Mouse (Mus musculus) midbrain, postnatal 0 days (tissue): ENCODE data around the gene Sh3glb2. TPM values are rescaled to one million over a fixed set of nuclear protein-coding genes. Genes with fewer than 3 reads are reported as not detected.

ENCODE experiments used
- ATAC-seq: fragments of 200-750 bp; cut with Nextera tagmentation; 2 replicates; pipeline ENCODE4 v1.8.0; 2017; ENCODE audit warnings: moderate number of reproducible peaks, mild to moderate bottlenecking, moderate TSS enrichment, moderate library complexity; ENCODE audit not compliant: low FRiP score
- DNase-seq: peaks from one replicate; pipeline ENCODE4 v3.0.0-alpha.2; 2015; ENCODE audit warnings: low spot score
- H3K27ac ChIP-seq: fragments of 300-500 bp; sonication (generic); 2 replicates; pipeline ENCODE4 v1.5.1; 2014; ENCODE audit warnings: low read depth, mild to moderate bottlenecking, low read length, mixed read lengths
- H3K27me3 ChIP-seq: fragments of 300-500 bp; sonication (generic); 2 replicates; pipeline ENCODE4 v1.6.1; 2014; ENCODE audit warnings: low read length, control low read depth, mixed read lengths; ENCODE audit not compliant: insufficient read depth
- H3K36me3 ChIP-seq: fragments of 300-500 bp; sonication (generic); 2 replicates; pipeline ENCODE4 v1.6.1; 2014; ENCODE audit warnings: low read length, control low read depth, mixed read lengths; ENCODE audit not compliant: insufficient read depth
- H3K4me1 ChIP-seq: fragments of 300-500 bp; sonication (generic); 2 replicates; pipeline ENCODE4 v1.6.1; 2014; ENCODE audit warnings: mild to moderate bottlenecking, control low read depth, antibody characterized with exemption, low read length, mixed read lengths; ENCODE audit not compliant: insufficient read depth
- H3K4me2 ChIP-seq: fragments of 300-500 bp; sonication (generic); 2 replicates; pipeline ENCODE4 v1.6.1; 2014; ENCODE audit warnings: low read depth, mild to moderate bottlenecking, low read length, mixed read lengths; ENCODE audit not compliant: poor library complexity, severe bottlenecking
- H3K4me3 ChIP-seq: fragments of 300-500 bp; sonication (generic); 2 replicates; pipeline ENCODE4 v1.5.1; 2014; ENCODE audit warnings: low read depth, mild to moderate bottlenecking, low read length, moderate library complexity
- H3K9ac ChIP-seq: fragments of 300-500 bp; sonication (generic); replicated peaks from 2 replicates; pipeline ENCODE4 v1.6.1; 2014; ENCODE audit warnings: mild to moderate bottlenecking, low read length, moderate library complexity, mixed read lengths; ENCODE audit not compliant: poor library complexity, severe bottlenecking
- H3K9me3 ChIP-seq: fragments of 300-500 bp; sonication (generic); 2 replicates; pipeline ENCODE4 v1.6.1; 2016; ENCODE audit warnings: low read length, control low read depth
- CTCF ChIP-seq: IDR thresholded peaks from 2 replicates; pipeline ENCODE4 v1.5.1; 2016; ENCODE audit warnings: antibody characterized with exemption, mild to moderate bottlenecking
- WGBS: fragments of 180-500 bp; shearing (Covaris S2); extraction: QIAGEN DNeasy Blood & Tissue Kit; methylation state at CpG from one replicate; pipeline ENCODE4 v1.1.7; 2014; 5-methylcytosine and 5-hydroxymethylcytosine counted together
- polyA plus RNA-seq: library from polyadenylated mRNA; unstranded; fragments of >200 nt; fragmentation: Nextera tagmentation; extraction: Ambion mirVana; gene quantifications from 2 replicates; pipeline ENCODE4 v1.2.1, GENCODE M21; 2015
- total RNA-seq: library from RNA; depleted of rRNA; stranded (reverse); fragments of >200 nt; gene quantifications from 2 replicates; pipeline ENCODE4 v1.2.3, GENCODE M21; 2014

Sh3glb2 gene
- total and polyA plus RNA-seq, 2 experiments from 2014 or later = 185 to 375 TPM

- no peaks in the 10 kb centered on the region for H3K27me3 ChIP-seq
- ATAC-seq (no peak), DNase-seq (no peak)
- H3K36me3 ChIP-seq = peaks cover 44% of the 10 kb centered on the region
- no peak overlapping the region for H3K4me3 ChIP-seq
- no peaks in the 10 kb centered on the region for H3K4me1 ChIP-seq
- TF ChIP-seq CTCF = no peak
- no peaks in the 10 kb centered on the region for H3K9me3 ChIP-seq
- no peak overlapping the region for H3K27ac ChIP-seq
- no peak overlapping the region for H3K9ac ChIP-seq
- H3K4me2 ChIP-seq = no peak overlapping the region
- 84% methylated on average over 5 of the region's 5 CpGs for WGBS
These were observed 25.7 kb upstream of the Sh3glb2 start for GRCm38 (mm10) chr2:30384814-30385213.

GRCm38 (mm10) chr2:30381377-30381725, 22.2 kb upstream of the Sh3glb2 start:
- Histone ChIP-seq H3K27ac (no peak overlapping the region), H3K27me3 (no peaks in the 10 kb centered on the region), H3K4me2 (no peak overlapping the region), H3K36me3 (peaks cover 66% of the 10 kb centered on the region), H3K9ac (no peak overlapping the region), H3K4me1 (no peaks in the 10 kb centered on the region), H3K9me3 (no peaks in the 10 kb centered on the region), H3K4me3 (no peak overlapping the region)
- no peak for DNase-seq
- ATAC-seq = no peak
- no peak for TF ChIP-seq CTCF
- 95% methylated on average over 4 of the region's 4 CpGs for WGBS

- Histone ChIP-seq H3K9ac (no peak overlapping the region), H3K4me1 (no peaks in the 10 kb centered on the region), H3K27me3 (no peaks in the 10 kb centered on the region), H3K36me3 (peaks cover 72% of the 10 kb centered on the region), H3K9me3 (no peaks in the 10 kb centered on the region), H3K27ac (no peak overlapping the region), H3K4me2 (no peak overlapping the region), H3K4me3 (no peak overlapping the region)
- no peak for ATAC-seq
- no peak for TF ChIP-seq CTCF
- DNase-seq = no peak
- 95% methylated on average over 10 of the region's 10 CpGs for WGBS
These were observed 21.6 kb upstream of the Sh3glb2 start for GRCm38 (mm10) chr2:30380564-30381376.

- no peak for DNase-seq
- H3K27me3 ChIP-seq = no peaks in the 10 kb centered on the region
- no peak overlapping the region for H3K9ac ChIP-seq
- H3K27ac ChIP-seq = no peak overlapping the region
- no peak for ATAC-seq
- WGBS = 90% methylated on average over 7 of the region's 7 CpGs
- no peak for TF ChIP-seq CTCF
- H3K4me1 ChIP-seq = no peaks in the 10 kb centered on the region
- peaks cover 74% of the 10 kb centered on the region for H3K36me3 ChIP-seq
- H3K4me2 ChIP-seq = no peak overlapping the region
- no peaks in the 10 kb centered on the region for H3K9me3 ChIP-seq
- no peak overlapping the region for H3K4me3 ChIP-seq
These were observed 20.2 kb upstream of the Sh3glb2 start for GRCm38 (mm10) chr2:30379307-30379706.

GRCm38 (mm10) chr2:30377721-30378120, 18.6 kb upstream of the Sh3glb2 start:
- no peaks in the 10 kb centered on the region for H3K9me3 ChIP-seq
- no peak for TF ChIP-seq CTCF
- no peak overlapping the region for H3K9ac ChIP-seq
- H3K27ac ChIP-seq = no peak overlapping the region
- no peaks in the 10 kb centered on the region for H3K4me1 ChIP-seq
- ATAC-seq (no peak), DNase-seq (no peak)
- H3K4me2 ChIP-seq = no peak overlapping the region
- H3K4me3 ChIP-seq = no peak overlapping the region
- H3K36me3 ChIP-seq = peaks cover 74% of the 10 kb centered on the region
- 93% methylated on average over 5 of the region's 5 CpGs for WGBS
- H3K27me3 ChIP-seq = no peaks in the 10 kb centered on the region

GRCm38 (mm10) chr2:30375893-30376292, 16.8 kb upstream of the Sh3glb2 start:
- H3K27ac ChIP-seq = no peak overlapping the region

More at GRCm38 (mm10) chr2:30375893-30376292, 16.8 kb upstream of the Sh3glb2 start:
- no peak for TF ChIP-seq CTCF
- ATAC-seq = no peak
- H3K4me2 ChIP-seq = no peak overlapping the region
- H3K4me1 ChIP-seq = no peaks in the 10 kb centered on the region
- H3K4me3 ChIP-seq = no peak overlapping the region
- WGBS = 93% methylated on average over 10 of the region's 10 CpGs
- DNase-seq = no peak
- H3K27me3 ChIP-seq = no peaks in the 10 kb centered on the region
- H3K9me3 ChIP-seq = no peaks in the 10 kb centered on the region
- peaks cover 65% of the 10 kb centered on the region for H3K36me3 ChIP-seq
- H3K9ac ChIP-seq = no peak overlapping the region
